Mouse (Mus musculus) megakaryocyte, embryonic 14.5 days (primary cell): ENCODE measurements at regions not wholly inside any gene's neighbourhood (a gene's known extent, or its start where the extent isn't known, plus 50 kb on each side); places are given as distances from the start of the nearest gene placed in this dataset.

Source experiments
- FLI1 ChIP-seq: IDR thresholded peaks from 2 replicates; pipeline ENCODE4 v1.6.1; 2012; ENCODE audit warnings: low read length, inconsistent platforms, mixed read lengths
- GATA1 ChIP-seq: IDR thresholded peaks from 3 replicates; pipeline ENCODE4 v1.6.1; 2012; ENCODE audit warnings: mixed read lengths, low read length, inconsistent platforms, borderline replicate concordance

DNA sequence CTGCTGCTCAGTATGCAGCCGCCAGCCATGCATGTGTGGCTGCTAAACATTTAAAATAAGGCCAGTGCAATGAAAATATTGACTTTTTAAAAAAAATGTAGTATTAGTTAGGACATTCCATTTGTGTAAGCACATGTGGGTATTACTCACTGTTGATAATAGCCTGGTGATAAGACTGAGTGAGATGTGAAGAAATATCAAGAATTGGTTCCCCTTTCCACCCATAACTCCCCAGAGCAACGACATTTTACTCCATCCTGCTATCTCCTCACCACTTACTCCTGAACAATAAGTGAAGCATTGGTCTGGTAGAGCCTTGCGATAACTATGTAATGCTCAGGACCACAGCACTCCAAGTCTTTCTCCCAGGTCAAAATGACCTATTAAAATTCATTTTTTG, 178.2 kb downstream of the Enc1 start:
- no peak for TF ChIP-seq GATA1
- no peak for TF ChIP-seq FLI1
